Mouse (Mus musculus): ENCODE measurements around the gene Clip2. TPM values are rescaled to one million over a fixed set of nuclear protein-coding genes. Genes with fewer than 3 reads are reported as not detected.

The Clip2 gene
- polyA plus RNA-seq, 1 experiment = 23.4 TPM

DNA sequence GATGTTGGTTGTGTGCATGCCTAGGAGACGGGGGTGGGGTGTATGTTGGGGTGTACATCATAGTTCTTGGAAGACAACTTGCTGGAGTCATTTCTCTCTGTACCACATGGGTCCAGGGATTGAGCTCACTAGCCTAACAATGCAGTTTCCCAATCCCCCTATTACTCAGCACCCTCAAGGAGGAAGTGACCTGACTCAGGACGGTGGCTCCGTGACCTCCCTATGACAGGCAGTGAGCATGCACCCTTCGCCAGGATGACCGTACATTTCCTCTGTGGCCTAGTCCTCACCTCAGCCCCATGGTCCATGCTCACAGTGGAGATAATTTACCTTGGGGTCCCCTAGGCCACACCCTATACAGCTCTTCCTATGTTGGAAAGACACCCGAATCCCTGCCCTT lies 19.8 kb downstream of the Clip2 start:
- Histone ChIP-seq H3K36me3 (ENCODE audit: control insufficient read depth, insufficient read depth, low read length) (no peaks in the 10 kb centered on the region), H3K27ac (ENCODE audit: control insufficient read depth, insufficient read depth, low read length) (no peak overlapping the region), H3K4me3 (ENCODE audit: control insufficient read depth, insufficient read depth, low read length) (no peak overlapping the region), H3K4me1 (replicated peaks; ENCODE audit: control insufficient read depth, insufficient read depth, low read length) (no peaks in the 10 kb centered on the region), H3K27me3 (ENCODE audit: control insufficient read depth, insufficient read depth, low read length) (no peaks in the 10 kb centered on the region)
- WGBS = 88% methylated on average over 6 of the region's 6 CpGs
- DNase-seq = no peak
- TF ChIP-seq CTCF (IDR thresholded peaks at IDR 0.05; ENCODE audit: borderline replicate concordance, control insufficient read depth, extremely low read depth, insufficient read depth, low read length, poor library complexity) (no peak), POLR2A (IDR thresholded peaks at IDR 0.05; ENCODE audit: control insufficient read depth, extremely low read depth, insufficient read depth, low read length, poor library complexity) (no peak)

DNA sequence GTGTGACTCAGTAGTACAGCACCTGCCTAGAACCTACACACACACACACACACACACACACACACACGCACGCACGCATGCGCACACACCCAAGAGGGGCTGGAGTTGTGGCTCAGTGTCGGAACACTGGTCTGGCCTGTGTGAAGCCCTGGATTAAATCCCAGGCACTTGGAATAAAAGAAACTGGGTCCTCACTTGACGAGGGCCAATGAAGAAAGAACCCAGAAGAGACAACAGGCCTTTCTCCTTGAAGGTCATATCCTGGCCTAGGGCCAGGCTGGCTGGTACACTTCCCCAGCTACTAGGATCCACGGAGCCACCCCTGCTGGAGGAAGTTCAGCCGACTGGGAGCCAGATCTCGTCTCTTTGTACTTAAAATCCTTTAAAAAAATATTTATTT lies 20.6 kb downstream of the Clip2 start:
- no peak overlapping the region for H3K27ac ChIP-seq (ENCODE audit: control insufficient read depth, insufficient read depth, low read length)
- no peaks in the 10 kb centered on the region for H3K27me3 ChIP-seq (ENCODE audit: control insufficient read depth, insufficient read depth, low read length)
- TF ChIP-seq POLR2A (IDR thresholded peaks at IDR 0.05; ENCODE audit: control insufficient read depth, extremely low read depth, insufficient read depth, low read length, poor library complexity) = no peak
- WGBS = 93% methylated on average over 9 of the region's 9 CpGs
- DNase-seq = no peak
- H3K4me1 ChIP-seq (replicated peaks; ENCODE audit: control insufficient read depth, insufficient read depth, low read length) = no peaks in the 10 kb centered on the region
- no peak overlapping the region for H3K4me3 ChIP-seq (ENCODE audit: control insufficient read depth, insufficient read depth, low read length)
- no peaks in the 10 kb centered on the region for H3K36me3 ChIP-seq (ENCODE audit: control insufficient read depth, insufficient read depth, low read length)

DNA sequence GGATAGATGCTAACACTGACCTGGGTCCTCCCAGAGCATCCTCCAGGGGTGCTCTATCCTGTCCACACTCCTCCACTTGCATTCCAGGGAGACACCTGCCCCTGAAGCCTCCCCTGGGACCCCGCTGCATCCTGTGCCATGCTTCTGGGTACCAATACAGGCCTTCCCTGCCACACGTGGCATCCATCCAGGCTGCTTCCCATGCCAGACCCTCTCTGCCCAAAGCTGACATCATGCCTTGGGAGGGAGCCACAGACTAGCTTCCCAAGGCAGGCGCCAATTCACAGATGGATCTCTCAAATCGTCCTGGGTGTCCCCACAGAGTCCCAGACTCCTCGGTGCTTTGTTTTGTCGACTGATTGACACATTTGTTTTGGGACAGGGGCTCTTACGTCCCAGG lies 21.4 kb downstream of the Clip2 start:
- H3K4me3 ChIP-seq (ENCODE audit: control insufficient read depth, insufficient read depth, low read length) = no peak overlapping the region
- WGBS = 94% methylated on average over 7 of the region's 7 CpGs
- H3K27ac ChIP-seq (ENCODE audit: control insufficient read depth, insufficient read depth, low read length) = no peak overlapping the region
- TF ChIP-seq POLR2A (IDR thresholded peaks at IDR 0.05; ENCODE audit: control insufficient read depth, extremely low read depth, insufficient read depth, low read length, poor library complexity) = no peak
- TF ChIP-seq CTCF (IDR thresholded peaks at IDR 0.05; ENCODE audit: borderline replicate concordance, control insufficient read depth, extremely low read depth, insufficient read depth, low read length, poor library complexity) = no peak
- H3K36me3 ChIP-seq (ENCODE audit: control insufficient read depth, insufficient read depth, low read length) = no peaks in the 10 kb centered on the region
- H3K27me3 ChIP-seq (ENCODE audit: control insufficient read depth, insufficient read depth, low read length) = no peaks in the 10 kb centered on the region
- H3K4me1 ChIP-seq (replicated peaks; ENCODE audit: control insufficient read depth, insufficient read depth, low read length) = no peaks in the 10 kb centered on the region
- DNase-seq = no peak

DNA sequence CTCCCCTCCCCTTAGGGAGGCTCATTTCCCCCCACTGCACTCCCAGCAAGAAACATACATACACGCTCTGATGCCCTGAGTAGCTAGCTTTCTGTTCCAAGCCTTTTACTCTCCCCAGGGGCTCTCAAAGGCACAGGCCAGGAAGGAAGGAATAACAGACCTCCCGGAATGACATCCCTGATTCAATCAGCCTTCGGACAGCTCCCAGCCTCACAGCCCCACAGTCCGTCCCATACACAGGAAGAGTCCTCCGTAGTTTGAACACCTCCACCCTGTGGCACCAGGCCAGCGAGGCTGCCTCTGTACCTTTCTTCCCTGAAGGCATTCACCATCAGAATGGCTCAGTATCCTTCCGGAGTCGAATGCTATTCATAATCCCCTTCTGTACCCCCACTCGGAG lies 23.7 kb downstream of the Clip2 start:
- DNase-seq = no peak
- no peak overlapping the region for H3K27ac ChIP-seq (ENCODE audit: control insufficient read depth, insufficient read depth, low read length)
- no peaks in the 10 kb centered on the region for H3K27me3 ChIP-seq (ENCODE audit: control insufficient read depth, insufficient read depth, low read length)
- TF ChIP-seq CTCF (IDR thresholded peaks at IDR 0.05; ENCODE audit: borderline replicate concordance, control insufficient read depth, extremely low read depth, insufficient read depth, low read length, poor library complexity) = no peak
- H3K4me3 ChIP-seq (ENCODE audit: control insufficient read depth, insufficient read depth, low read length) = no peak overlapping the region
- no peaks in the 10 kb centered on the region for H3K4me1 ChIP-seq (replicated peaks; ENCODE audit: control insufficient read depth, insufficient read depth, low read length)
- 90% methylated on average over 9 of the region's 9 CpGs for WGBS
- no peaks in the 10 kb centered on the region for H3K36me3 ChIP-seq (ENCODE audit: control insufficient read depth, insufficient read depth, low read length)

DNA sequence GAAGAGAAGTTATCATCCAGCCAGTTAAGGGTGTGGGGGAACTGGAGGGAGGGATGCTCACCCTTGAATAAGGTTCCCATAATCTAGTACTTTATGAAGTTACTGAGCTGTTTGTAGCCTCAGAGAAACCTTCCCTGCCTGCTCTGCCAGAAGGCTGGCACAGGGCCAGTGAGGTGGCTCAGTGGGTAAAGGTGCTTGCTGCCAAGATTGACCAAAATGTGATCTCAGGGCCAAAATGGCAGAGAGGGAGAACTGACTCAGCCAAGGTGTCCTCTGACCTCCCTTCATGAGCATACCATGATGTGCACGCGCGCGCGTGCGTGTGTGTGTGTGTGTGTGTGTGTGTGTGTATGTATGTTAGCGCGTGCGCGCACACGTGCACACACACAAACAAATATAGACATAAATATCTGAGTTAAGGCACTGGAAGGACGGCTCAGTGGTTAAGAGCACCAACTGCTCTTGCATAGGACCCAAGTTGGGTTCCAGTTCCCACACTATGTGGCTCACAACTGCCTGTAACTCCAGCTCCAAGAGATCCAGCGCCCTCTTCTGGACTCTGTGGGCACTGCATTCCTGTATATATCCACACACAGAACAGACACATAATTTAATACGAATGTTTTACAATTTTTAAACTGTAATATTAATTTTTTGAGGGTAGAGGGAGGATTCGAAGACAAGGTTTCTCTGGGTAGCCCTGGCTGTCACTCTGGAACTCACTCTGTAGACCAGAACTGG lies 26.1 kb downstream of the Clip2 start:
- no peak for TF ChIP-seq POLR2A (IDR thresholded peaks at IDR 0.05; ENCODE audit: control insufficient read depth, extremely low read depth, insufficient read depth, low read length, poor library complexity)
- TF ChIP-seq CTCF (IDR thresholded peaks at IDR 0.05; ENCODE audit: borderline replicate concordance, control insufficient read depth, extremely low read depth, insufficient read depth, low read length, poor library complexity) = no peak
- WGBS = 93% methylated on average over 15 of the region's 15 CpGs
- Histone ChIP-seq H3K27ac (ENCODE audit: control insufficient read depth, insufficient read depth, low read length) (no peak overlapping the region), H3K4me3 (ENCODE audit: control insufficient read depth, insufficient read depth, low read length) (no peak overlapping the region), H3K4me1 (replicated peaks; ENCODE audit: control insufficient read depth, insufficient read depth, low read length) (peaks cover 3% of the 10 kb centered on the region), H3K36me3 (ENCODE audit: control insufficient read depth, insufficient read depth, low read length) (no peaks in the 10 kb centered on the region), H3K27me3 (ENCODE audit: control insufficient read depth, insufficient read depth, low read length) (no peaks in the 10 kb centered on the region)
- no peak for DNase-seq

DNA sequence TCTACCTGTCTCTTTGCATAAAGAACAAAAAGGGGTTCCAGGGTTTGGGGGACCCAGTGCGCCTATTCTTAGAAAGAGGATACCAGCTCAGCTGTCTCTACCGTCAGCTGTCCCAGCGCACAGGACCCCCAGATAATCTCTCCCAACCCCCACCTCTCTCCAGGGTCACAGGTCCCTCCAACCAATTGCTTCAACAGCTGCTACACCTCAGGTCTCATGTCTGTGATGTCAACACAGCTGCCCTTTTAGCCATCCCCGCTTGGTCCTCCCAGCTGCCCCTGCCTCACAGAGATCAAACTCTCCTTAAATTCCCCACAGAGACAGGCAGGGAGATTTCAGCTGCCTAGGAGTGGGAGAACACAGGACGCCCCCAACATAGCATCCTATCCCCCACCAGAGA lies 28.5 kb downstream of the Clip2 start:
- TF ChIP-seq POLR2A (IDR thresholded peaks at IDR 0.05; ENCODE audit: control insufficient read depth, extremely low read depth, insufficient read depth, low read length, poor library complexity) (no peak), CTCF (IDR thresholded peaks at IDR 0.05; ENCODE audit: borderline replicate concordance, control insufficient read depth, extremely low read depth, insufficient read depth, low read length, poor library complexity) (no peak)
- no peaks in the 10 kb centered on the region for H3K36me3 ChIP-seq (ENCODE audit: control insufficient read depth, insufficient read depth, low read length)
- H3K4me3 ChIP-seq (ENCODE audit: control insufficient read depth, insufficient read depth, low read length) = no peak overlapping the region
- H3K27ac ChIP-seq (ENCODE audit: control insufficient read depth, insufficient read depth, low read length) = no peak overlapping the region
- H3K27me3 ChIP-seq (ENCODE audit: control insufficient read depth, insufficient read depth, low read length) = no peaks in the 10 kb centered on the region
- H3K4me1 ChIP-seq (replicated peaks; ENCODE audit: control insufficient read depth, insufficient read depth, low read length) = peaks cover 3% of the 10 kb centered on the region
- 95% methylated on average over 5 of the region's 5 CpGs for WGBS
- no peak for DNase-seq

DNA sequence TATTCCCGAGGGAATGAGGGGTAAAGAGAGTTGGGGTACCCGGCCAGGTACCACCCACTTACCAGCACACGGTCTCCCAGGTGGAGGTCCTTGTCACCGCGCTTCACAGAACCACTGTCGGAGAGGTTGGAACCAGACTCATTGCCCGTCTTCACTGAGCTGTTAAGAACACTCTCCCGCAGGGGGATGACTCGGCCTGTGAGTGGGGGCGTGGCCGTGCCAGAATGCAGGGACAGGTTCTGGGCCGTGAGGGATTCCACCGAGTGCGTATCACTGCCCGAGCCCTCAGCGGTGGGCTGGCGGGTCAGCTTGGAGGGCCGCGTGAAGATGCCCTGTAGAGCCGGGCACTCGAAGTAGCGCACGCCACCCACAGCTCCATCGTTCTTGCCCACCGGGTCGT lies 29.7 kb downstream of the Clip2 start:
- H3K27me3 ChIP-seq (ENCODE audit: control insufficient read depth, insufficient read depth, low read length) = no peaks in the 10 kb centered on the region
- H3K4me3 ChIP-seq (ENCODE audit: control insufficient read depth, insufficient read depth, low read length) = no peak overlapping the region
- no peaks in the 10 kb centered on the region for H3K36me3 ChIP-seq (ENCODE audit: control insufficient read depth, insufficient read depth, low read length)
- DNase-seq = no peak
- no peak overlapping the region for H3K27ac ChIP-seq (ENCODE audit: control insufficient read depth, insufficient read depth, low read length)
- WGBS = 97% methylated on average over 26 of the region's 26 CpGs
- TF ChIP-seq CTCF (IDR thresholded peaks at IDR 0.05; ENCODE audit: borderline replicate concordance, control insufficient read depth, extremely low read depth, insufficient read depth, low read length, poor library complexity) (no peak), POLR2A (IDR thresholded peaks at IDR 0.05; ENCODE audit: control insufficient read depth, extremely low read depth, insufficient read depth, low read length, poor library complexity) (no peak)
- peaks cover 3% of the 10 kb centered on the region for H3K4me1 ChIP-seq (replicated peaks; ENCODE audit: control insufficient read depth, insufficient read depth, low read length)
